Mouse (Mus musculus) hindbrain, embryonic 13.5 days (tissue): ENCODE measurements around the gene Brf1. TPM values are rescaled to one million over a fixed set of nuclear protein-coding genes. Genes with fewer than 3 reads are reported as not detected.
A peak's percentile ranks its signal among the peaks of the same experiment; 100 is the strongest.

Source experiments
- ATAC-seq: fragments of 200-750 bp; cut with Nextera tagmentation; 2 replicates; pipeline ENCODE4 v1.8.0; 2017; ENCODE audit warnings: moderate TSS enrichment; ENCODE audit not compliant: low FRiP score
- H3K27ac ChIP-seq: fragments of 300-500 bp; sonication (generic); 2 replicates; pipeline ENCODE4 v1.5.1; 2015; ENCODE audit warnings: inconsistent platforms, mild to moderate bottlenecking, moderate library complexity
- H3K27me3 ChIP-seq: fragments of 300-500 bp; sonication (generic); 2 replicates; pipeline ENCODE4 v1.6.1; 2015; ENCODE audit warnings: mild to moderate bottlenecking, inconsistent platforms
- H3K36me3 ChIP-seq: fragments of 300-500 bp; sonication (generic); 2 replicates; pipeline ENCODE4 v1.6.1; 2015; ENCODE audit warnings: mild to moderate bottlenecking, inconsistent platforms
- H3K4me1 ChIP-seq: fragments of 300-500 bp; sonication (generic); replicated peaks from 2 replicates; pipeline ENCODE4 v1.6.1; 2015; ENCODE audit warnings: inconsistent platforms
- H3K4me2 ChIP-seq: fragments of 300-500 bp; sonication (generic); 2 replicates; pipeline ENCODE4 v1.6.1; 2015; ENCODE audit warnings: inconsistent platforms, mild to moderate bottlenecking, moderate library complexity
- H3K4me3 ChIP-seq: fragments of 300-500 bp; sonication (generic); 2 replicates; pipeline ENCODE4 v1.5.1; 2015; ENCODE audit warnings: mild to moderate bottlenecking, inconsistent platforms
- H3K9ac ChIP-seq: fragments of 300-500 bp; sonication (generic); 2 replicates; pipeline ENCODE4 v1.6.1; 2015; ENCODE audit warnings: mild to moderate bottlenecking, inconsistent platforms
- H3K9me3 ChIP-seq: fragments of 300-500 bp; sonication (generic); 2 replicates; pipeline ENCODE4 v1.6.1; 2016; ENCODE audit warnings: inconsistent platforms
- WGBS: fragments of 180-500 bp; shearing (Covaris S2); methylation state at CpG from one replicate; pipeline ENCODE4 v1.1.7; 2015; 5-methylcytosine and 5-hydroxymethylcytosine counted together
- polyA plus RNA-seq: library from polyadenylated mRNA; unstranded; fragments of >200 nt; fragmentation: Nextera tagmentation; extraction: Ambion mirVana; gene quantifications from 2 replicates; pipeline ENCODE4 v1.2.1, GENCODE M21; 2015

The Brf1 gene
- polyA plus RNA-seq, 1 experiment from 2014 or later: 58.3 TPM

- Histone ChIP-seq H3K27me3 (no peaks in the 10 kb centered on the region), H3K4me3 (no peak overlapping the region), H3K9me3 (no peaks in the 10 kb centered on the region), H3K9ac (peak overlapping the region; percentile 39; the same call in 1 of the 2 replicates), H3K27ac (peak overlapping the region; percentile 35; the same call in 1 of the 2 replicates), H3K4me2 (no peak overlapping the region), H3K36me3 (peaks cover 87% of the 10 kb centered on the region), H3K4me1 (no peaks in the 10 kb centered on the region)
- no peak for ATAC-seq
- 80% methylated on average over 7 of the region's 7 CpGs for WGBS
These were observed 39.1 kb downstream of the Brf1 start for GRCm38 (mm10) chr12:112961428-112961827.

DNA sequence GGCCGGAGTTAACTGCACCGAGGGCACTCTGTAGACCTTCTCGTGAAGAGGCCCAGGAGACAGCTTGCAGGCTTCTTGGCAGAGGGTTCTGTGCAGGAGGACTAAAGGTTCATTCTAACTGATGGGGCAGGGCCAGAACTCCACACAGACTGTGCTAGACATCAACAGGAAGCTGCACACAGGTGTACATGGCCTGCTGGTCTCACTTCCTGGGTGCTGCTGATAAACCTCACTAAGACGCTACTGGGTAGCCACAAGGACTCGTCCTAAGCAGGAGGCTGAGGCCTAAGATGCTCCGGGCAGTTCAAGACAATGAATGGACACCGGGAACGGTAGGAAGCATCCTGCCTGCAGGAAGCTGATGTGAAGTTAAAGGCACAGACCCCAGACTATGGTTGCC is 41.1 kb downstream of the Brf1 start:
- no peak overlapping the region for H3K9ac ChIP-seq
- H3K4me1 ChIP-seq: no peaks in the 10 kb centered on the region
- no peak overlapping the region for H3K4me2 ChIP-seq
- H3K4me3 ChIP-seq: no peak overlapping the region
- no peak for ATAC-seq
- no peak overlapping the region for H3K27ac ChIP-seq
- H3K9me3 ChIP-seq: no peaks in the 10 kb centered on the region
- 87% methylated on average over 8 of the region's 8 CpGs for WGBS
- H3K27me3 ChIP-seq: no peaks in the 10 kb centered on the region
- H3K36me3 ChIP-seq: peaks cover 69% of the 10 kb centered on the region

DNA sequence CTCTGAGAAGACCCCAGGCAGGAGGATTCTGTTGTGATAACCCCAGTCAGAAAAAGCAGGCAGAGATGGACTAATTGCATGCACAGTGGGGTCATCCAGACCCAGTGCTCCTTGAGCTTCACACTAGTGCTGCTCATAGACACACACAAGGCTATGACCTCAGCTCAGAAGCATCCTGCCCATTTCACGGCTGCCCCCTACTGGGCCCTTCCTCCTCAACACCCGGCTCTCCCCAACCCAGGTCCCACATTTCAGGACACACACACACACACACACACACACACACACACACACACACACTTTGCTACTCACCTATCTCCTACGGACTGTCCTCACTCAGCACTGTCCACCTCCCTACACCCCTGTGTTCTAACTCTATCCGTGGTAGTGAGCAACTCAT is 42.2 kb downstream of the Brf1 start:
- Histone ChIP-seq H3K27me3 (no peaks in the 10 kb centered on the region), H3K4me3 (no peak overlapping the region), H3K36me3 (peaks cover 58% of the 10 kb centered on the region), H3K9ac (no peak overlapping the region), H3K9me3 (no peaks in the 10 kb centered on the region), H3K4me2 (no peak overlapping the region), H3K27ac (no peak overlapping the region), H3K4me1 (no peaks in the 10 kb centered on the region)
- 44% methylated on average over 3 of the region's 4 CpGs for WGBS
- no peak for ATAC-seq

- Histone ChIP-seq H3K27me3 (no peaks in the 10 kb centered on the region), H3K9ac (no peak overlapping the region), H3K4me2 (no peak overlapping the region), H3K9me3 (no peaks in the 10 kb centered on the region), H3K27ac (no peak overlapping the region), H3K36me3 (peaks cover 33% of the 10 kb centered on the region), H3K4me1 (peaks cover 12% of the 10 kb centered on the region), H3K4me3 (no peak overlapping the region)
- 36% methylated on average over 4 of the region's 4 CpGs for WGBS
- no peak for ATAC-seq
These were observed 44.7 kb downstream of the Brf1 start for GRCm38 (mm10) chr12:112955800-112956199.

DNA sequence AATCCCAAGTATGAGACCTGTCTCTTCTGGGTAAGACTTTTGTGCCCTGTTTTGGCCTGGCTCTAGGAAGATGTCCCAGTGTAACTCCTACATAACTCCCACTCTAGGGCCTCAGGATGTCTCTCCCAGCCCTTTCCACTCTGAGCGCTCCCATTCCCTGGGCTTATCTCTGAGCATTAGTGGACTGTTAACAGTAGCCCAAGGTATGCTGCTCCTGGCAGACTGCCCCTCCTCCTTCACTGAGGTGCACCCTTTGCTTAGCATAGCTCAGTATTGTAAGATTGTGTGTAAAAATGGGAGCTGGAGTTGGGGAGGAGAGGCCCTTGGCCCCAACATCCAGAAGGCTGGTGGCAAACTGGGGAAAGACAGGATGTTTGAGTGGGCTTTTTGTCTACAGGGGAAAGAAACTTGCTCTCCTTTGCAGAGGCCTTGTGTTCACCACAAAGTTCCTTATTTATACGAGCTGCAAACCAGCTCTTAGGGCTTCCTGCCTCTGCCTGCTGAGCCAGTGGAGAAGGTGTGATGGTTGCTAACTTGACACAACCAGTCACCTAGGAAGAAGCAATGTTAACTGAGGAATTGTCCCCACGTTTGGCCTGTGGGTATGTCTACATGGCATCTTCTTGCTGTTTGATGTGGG is 47.5 kb downstream of the Brf1 start:
- peaks cover 29% of the 10 kb centered on the region for H3K4me1 ChIP-seq
- 79% methylated on average over 3 of the region's 3 CpGs for WGBS
- H3K9me3 ChIP-seq: no peaks in the 10 kb centered on the region
- no peak overlapping the region for H3K4me2 ChIP-seq
- H3K4me3 ChIP-seq: no peak overlapping the region
- peaks cover 15% of the 10 kb centered on the region; the same call in 1 of the 2 replicates for H3K36me3 ChIP-seq
- H3K9ac ChIP-seq: no peak overlapping the region
- H3K27me3 ChIP-seq: no peaks in the 10 kb centered on the region
- 0 out of 2 replicates have a peak overlapping the region, but pooled peaks have one; percentile 13 for H3K27ac ChIP-seq
- no peak for ATAC-seq

- 90% methylated on average over 8 of the region's 8 CpGs for WGBS
- Histone ChIP-seq H3K36me3 (peaks cover 9% of the 10 kb centered on the region; the same call in 1 of the 2 replicates), H3K9me3 (no peaks in the 10 kb centered on the region), H3K4me1 (peaks cover 29% of the 10 kb centered on the region), H3K9ac (no peak overlapping the region), H3K4me2 (no peak overlapping the region), H3K4me3 (no peak overlapping the region), H3K27me3 (no peaks in the 10 kb centered on the region), H3K27ac (0 out of 2 replicates have a peak overlapping the region, but pooled peaks have one; percentile 95)
- ATAC-seq: no peak
These were observed 48.1 kb downstream of the Brf1 start for GRCm38 (mm10) chr12:112952433-112952832.

GRCm38 (mm10) chr12:112951150-112951842 is 49.2 kb downstream of the Brf1 start:
- peak overlapping the region; percentile 85 for H3K4me2 ChIP-seq
- no peak for ATAC-seq
- H3K9ac ChIP-seq: peak overlapping the region; percentile 89
- 24% methylated on average over 7 of the region's 7 CpGs for WGBS
- no peaks in the 10 kb centered on the region for H3K27me3 ChIP-seq
- H3K9me3 ChIP-seq: no peaks in the 10 kb centered on the region
- H3K4me3 ChIP-seq: no peak overlapping the region
- peak overlapping the region; percentile 95 for H3K27ac ChIP-seq
- H3K4me1 ChIP-seq: peaks cover 29% of the 10 kb centered on the region
- no peaks in the 10 kb centered on the region for H3K36me3 ChIP-seq

DNA sequence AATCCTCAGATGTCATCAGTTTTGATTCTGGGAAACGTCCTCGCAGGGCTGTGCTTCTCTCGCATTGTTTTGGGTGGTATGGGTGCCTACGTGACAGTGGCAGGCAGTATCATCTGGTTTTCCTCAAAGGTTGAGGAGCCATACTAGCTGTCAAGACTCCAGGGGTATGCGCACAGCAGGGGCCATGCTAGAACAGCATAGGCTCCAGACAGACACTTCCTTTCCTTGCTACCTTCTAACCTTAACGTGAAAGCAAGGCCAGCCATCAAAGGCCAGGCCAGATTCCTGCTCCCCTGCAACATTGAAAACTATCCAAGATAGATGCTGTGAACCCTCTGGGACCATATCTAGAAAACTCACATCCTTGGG is 49.8 kb downstream of the Brf1 start:
- Histone ChIP-seq H3K4me2 (peak overlapping the region; percentile 85), H3K9ac (peak overlapping the region; percentile 89), H3K4me1 (peaks cover 29% of the 10 kb centered on the region), H3K9me3 (no peaks in the 10 kb centered on the region), H3K27me3 (no peaks in the 10 kb centered on the region), H3K4me3 (peak overlapping the region; percentile 59), H3K27ac (peak overlapping the region; percentile 95), H3K36me3 (no peaks in the 10 kb centered on the region)
- 8% methylated on average over 6 of the region's 6 CpGs for WGBS
- ATAC-seq: peak; percentile 57

DNA sequence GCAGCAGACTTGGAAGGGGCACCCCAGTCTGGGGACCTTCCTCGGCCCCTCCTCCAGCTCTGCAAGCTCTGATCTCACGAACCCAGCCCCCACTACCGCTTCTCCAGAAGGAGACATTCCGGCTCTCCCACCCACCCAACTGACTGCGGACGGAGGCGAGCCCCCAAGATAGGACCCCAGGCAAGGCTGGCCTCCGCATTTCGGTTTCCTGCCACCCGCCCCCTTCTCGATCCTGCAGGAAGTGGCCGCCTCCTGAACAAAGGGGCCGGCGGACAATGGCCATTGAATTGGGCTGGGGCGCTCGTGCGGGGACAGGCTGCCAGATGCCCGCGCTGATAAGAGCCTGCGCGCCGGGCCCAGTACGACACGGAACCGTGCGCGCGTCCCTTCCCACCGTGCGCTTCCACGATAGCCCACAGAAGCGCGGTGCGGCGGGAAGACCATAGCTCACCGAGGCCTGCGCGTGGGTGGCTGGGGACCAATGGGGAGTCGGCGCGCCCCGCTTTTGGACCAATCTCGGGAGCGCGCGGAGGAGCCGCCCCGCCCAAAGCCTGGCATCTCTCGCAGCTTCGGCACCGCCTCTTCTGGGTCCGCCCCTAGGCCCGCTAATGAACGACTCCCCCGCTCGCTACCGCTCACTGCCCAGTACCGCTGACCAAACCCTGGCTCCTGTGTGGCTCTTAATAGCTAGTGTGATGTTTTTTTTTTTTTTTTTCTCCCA is 50.3 kb downstream of the Brf1 start:
- no peaks in the 10 kb centered on the region for H3K36me3 ChIP-seq
- ATAC-seq: peak; percentile 91
- peak overlapping the region; percentile 59 for H3K4me3 ChIP-seq
- H3K4me1 ChIP-seq: peaks cover 29% of the 10 kb centered on the region
- no peaks in the 10 kb centered on the region for H3K27me3 ChIP-seq
- peak overlapping the region; percentile 95 for H3K27ac ChIP-seq
- peak overlapping the region; percentile 85 for H3K4me2 ChIP-seq
- H3K9ac ChIP-seq: peak overlapping the region; percentile 89
- WGBS: under 1% methylated on average over 53 of the region's 58 CpGs
- H3K9me3 ChIP-seq: no peaks in the 10 kb centered on the region

DNA sequence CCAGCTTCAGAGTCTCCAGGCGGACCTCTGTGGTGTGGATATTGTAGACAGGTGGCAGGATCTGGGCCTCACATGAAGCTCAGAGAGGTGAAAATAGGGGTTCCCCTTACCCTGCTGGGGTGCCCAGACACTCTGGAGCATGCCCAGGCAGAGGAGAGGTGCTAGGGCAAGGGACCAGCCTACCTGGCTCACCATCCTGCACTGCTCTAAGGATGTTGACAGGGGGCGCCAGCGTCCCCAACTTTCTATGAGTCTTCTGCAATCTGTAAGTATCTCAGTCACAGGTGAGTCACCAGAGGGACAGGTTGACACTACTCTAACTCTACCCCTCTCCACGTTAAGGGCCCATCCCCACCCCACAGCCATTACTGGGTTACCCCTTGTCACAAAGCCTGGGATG is 53.2 kb downstream of the Brf1 start:
- Histone ChIP-seq H3K9me3 (no peaks in the 10 kb centered on the region), H3K4me2 (no peak overlapping the region), H3K27me3 (peaks cover 5% of the 10 kb centered on the region; the same call in 1 of the 2 replicates), H3K27ac (no peak overlapping the region), H3K9ac (no peak overlapping the region), H3K4me1 (peaks cover 31% of the 10 kb centered on the region), H3K4me3 (no peak overlapping the region), H3K36me3 (no peaks in the 10 kb centered on the region)
- ATAC-seq: no peak
- WGBS: 25% methylated on average over 4 of the region's 4 CpGs

DNA sequence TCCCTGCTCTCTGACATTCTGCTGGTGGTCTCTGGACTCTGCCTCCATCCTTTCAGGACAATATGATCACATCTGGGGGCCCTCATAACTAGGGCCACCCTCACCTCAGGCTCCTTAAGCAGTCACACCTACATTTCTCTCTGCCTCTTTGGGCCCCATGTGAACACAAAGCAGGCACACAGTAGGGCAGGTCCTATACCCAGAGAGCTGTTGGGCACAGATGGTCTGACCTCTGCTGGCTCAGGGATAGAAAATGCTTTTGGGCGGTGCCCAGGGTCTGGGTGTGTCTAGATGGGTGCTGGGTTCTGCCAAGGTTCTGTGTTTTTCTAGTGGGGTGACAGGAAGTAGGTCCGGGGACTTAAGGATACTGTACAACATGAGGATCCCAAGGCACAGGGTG is 56.8 kb downstream of the Brf1 start:
- ATAC-seq: no peak
- WGBS: 98% methylated on average over 2 of the region's 2 CpGs
- H3K36me3 ChIP-seq: no peaks in the 10 kb centered on the region
- peaks cover 5% of the 10 kb centered on the region; the same call in 1 of the 2 replicates for H3K27me3 ChIP-seq
- no peak overlapping the region for H3K9ac ChIP-seq
- H3K27ac ChIP-seq: no peak overlapping the region
- H3K9me3 ChIP-seq: no peaks in the 10 kb centered on the region
- no peak overlapping the region for H3K4me2 ChIP-seq
- H3K4me1 ChIP-seq: peaks cover 36% of the 10 kb centered on the region
- no peak overlapping the region for H3K4me3 ChIP-seq
